Comparison of ENCODE assay signal across 8 mouse cellular contexts in the genomic region with DNA sequence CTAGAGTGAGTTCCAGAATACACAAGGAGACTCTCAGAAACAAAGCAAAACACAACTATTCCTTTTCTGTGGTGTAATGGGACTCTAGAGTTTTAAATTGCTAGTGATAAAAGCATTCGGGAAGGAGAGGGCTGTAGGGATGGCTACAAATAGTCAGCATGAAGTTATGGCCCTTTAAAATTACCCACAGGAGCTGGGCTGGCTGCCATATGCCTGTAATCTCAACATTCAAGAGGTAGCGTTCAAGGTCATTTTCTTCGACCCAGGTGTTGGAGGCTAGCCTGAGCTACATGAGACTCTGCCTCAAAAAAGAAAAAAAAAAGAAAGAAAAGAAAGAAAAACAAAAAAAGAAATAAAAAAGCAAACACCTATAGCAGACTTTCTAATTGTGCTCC. TPM values are rescaled to one million over a fixed set of nuclear protein-coding genes. Genes with fewer than 3 reads are reported as not detected.
DNase-seq lines count a peak whose midpoint lies in the region; ATAC-seq and TF ChIP-seq lines count a peak whose summit lies in the region.

No protein-coding gene starts in this region.

- H3K9ac ChIP-seq in intestine, embryonic 14.5 days (ENCODE audit: low read length): peak overlapping the region; percentile 97; the same call in 1 of the 2 replicates
- H3K9ac ChIP-seq in midbrain, embryonic 12.5 days (replicated peaks): peak overlapping the region; percentile 84

- no peaks in the 10 kb centered on the region for H3K36me3 ChIP-seq in intestine, embryonic 14.5 days (ENCODE audit: control insufficient read depth, insufficient read depth, low read length)
- peaks cover 33% of the 10 kb centered on the region for H3K36me3 ChIP-seq in midbrain, embryonic 12.5 days

- WGBS in intestine, embryonic 14.5 days: 15% methylated on average over 3 of the region's 3 CpGs
- WGBS in midbrain, embryonic 12.5 days: 11% methylated on average over 3 of the region's 3 CpGs

- TF ChIP-seq POLR2A in embryonic fibroblast, embryonic 13.5 days (IDR thresholded peaks at IDR 0.05; ENCODE audit: low read depth, low read length): no peak

- DNase-seq in cerebellum, adult 9-10 months: peak; percentile 74
- no peak for DNase-seq in cerebellum, adult 8-10 months
- DNase-seq in intestine, embryonic 14.5 days (ENCODE audit: low spot score): no peak
- DNase-seq in retina, embryonic 14.5 days (ENCODE audit: low spot score): no peak
- DNase-seq in spleen, postnatal 4 days (ENCODE audit: low spot score in 2 of 2): no peak
- DNase-seq in right cerebral cortex, postnatal 25 days: no peak

- no peaks in the 10 kb centered on the region for H3K9me3 ChIP-seq in intestine, embryonic 14.5 days (ENCODE audit: control insufficient read depth, low read length)
- H3K9me3 ChIP-seq in midbrain, embryonic 12.5 days: no peaks in the 10 kb centered on the region

- ATAC-seq in intestine, embryonic 14.5 days (replicated peaks; ENCODE audit: low FRiP score, low TSS enrichment, low read depth): no peak
- ATAC-seq in midbrain, embryonic 12.5 days (ENCODE audit: low FRiP score, low read depth): no peak

- H3K27ac ChIP-seq in embryonic fibroblast, embryonic 13.5 days (ENCODE audit: insufficient read depth, low read length): peak overlapping the region; percentile 97; the same call in 1 of the 2 replicates
- peak overlapping the region; percentile 100; the same call in 1 of the 2 replicates for H3K27ac ChIP-seq in intestine, embryonic 14.5 days (ENCODE audit: low read depth)
- peak overlapping the region; percentile 100 for H3K27ac ChIP-seq in midbrain, embryonic 12.5 days (replicated peaks)

- no peak for TF ChIP-seq CTCF in embryonic fibroblast, embryonic 13.5 days (IDR thresholded peaks at IDR 0.05; ENCODE audit: borderline replicate concordance, insufficient read depth, low read length)

- peak overlapping the region; percentile 68 for H3K4me3 ChIP-seq in embryonic fibroblast, embryonic 13.5 days (ENCODE audit: insufficient read depth, low read length)
- peak overlapping the region; percentile 76 for H3K4me3 ChIP-seq in intestine, embryonic 14.5 days (ENCODE audit: low read depth, low read length)
- peak overlapping the region; percentile 61 for H3K4me3 ChIP-seq in midbrain, embryonic 12.5 days

- peaks cover 7% of the 10 kb centered on the region for H3K27me3 ChIP-seq in intestine, embryonic 14.5 days (replicated peaks; ENCODE audit: control insufficient read depth, insufficient read depth, low read length)
- H3K27me3 ChIP-seq in midbrain, embryonic 12.5 days: 0 out of 2 replicates have a peak, but pooled peaks cover 9% of the 10 kb centered on the region

- H3K4me2 ChIP-seq in intestine, embryonic 14.5 days (ENCODE audit: low read length): peak overlapping the region; percentile 59
- peak overlapping the region; percentile 84 for H3K4me2 ChIP-seq in midbrain, embryonic 12.5 days (replicated peaks)

- peaks cover 3% of the 10 kb centered on the region; the same call in 1 of the 2 replicates for H3K4me1 ChIP-seq in embryonic fibroblast, embryonic 13.5 days (ENCODE audit: control insufficient read depth, insufficient read depth, low read length)
- peaks cover 16% of the 10 kb centered on the region for H3K4me1 ChIP-seq in intestine, embryonic 14.5 days (replicated peaks; ENCODE audit: control insufficient read depth, insufficient read depth, low read length)
- peaks cover 44% of the 10 kb centered on the region for H3K4me1 ChIP-seq in midbrain, embryonic 12.5 days

RNA-seq across cellular contexts. Expression of a gene that starts 0.7 kb away (rescaled TPM):
- 5.6 and 8.9 TPM in 2 replicates for polyA plus RNA-seq in embryonic fibroblast, embryonic 13.5 days (2011; ENCODE audit: insufficient read length, low read depth, missing spikeins)
- polyA plus RNA-seq in intestine, embryonic 14.5 days (2014; fragmentation: Nextera tagmentation; extraction: Ambion mirVana): 30.3 and 33.7 TPM in 2 replicates
- polyA plus RNA-seq in midbrain, embryonic 12.5 days (2016; fragmentation: Nextera tagmentation; extraction: Ambion mirVana): 163 and 178 TPM in 2 replicates

RNA-seq across cellular contexts. Expression of a gene that starts 6.2 kb away (rescaled TPM):
- polyA plus RNA-seq in embryonic fibroblast, embryonic 13.5 days (2011; ENCODE audit: insufficient read length, low read depth, missing spikeins): not detected in 2 replicates
- 0.40 and 0.46 TPM in 2 replicates for polyA plus RNA-seq in intestine, embryonic 14.5 days (2014; fragmentation: Nextera tagmentation; extraction: Ambion mirVana)
- polyA plus RNA-seq in midbrain, embryonic 12.5 days (2016; fragmentation: Nextera tagmentation; extraction: Ambion mirVana): 2.1 and 2.3 TPM in 2 replicates

RNA-seq across cellular contexts. Expression of a gene that starts 24.2 kb away (rescaled TPM):
- polyA plus RNA-seq in embryonic fibroblast, embryonic 13.5 days (2011; ENCODE audit: insufficient read length, low read depth, missing spikeins): 1.2 and 3.3 TPM in 2 replicates
- polyA plus RNA-seq in intestine, embryonic 14.5 days (2014; fragmentation: Nextera tagmentation; extraction: Ambion mirVana): 0.64 and 1.7 TPM in 2 replicates
- polyA plus RNA-seq in midbrain, embryonic 12.5 days (2016; fragmentation: Nextera tagmentation; extraction: Ambion mirVana): 38.8 and 43.6 TPM in 2 replicates

RNA-seq across cellular contexts. Expression of a gene that starts 24.4 kb away (rescaled TPM):
- polyA plus RNA-seq in embryonic fibroblast, embryonic 13.5 days (2011; ENCODE audit: insufficient read length, low read depth, missing spikeins): 17.6 and 21.7 TPM in 2 replicates
- 6.3 and 7.3 TPM in 2 replicates for polyA plus RNA-seq in intestine, embryonic 14.5 days (2014; fragmentation: Nextera tagmentation; extraction: Ambion mirVana)
- polyA plus RNA-seq in midbrain, embryonic 12.5 days (2016; fragmentation: Nextera tagmentation; extraction: Ambion mirVana): 30.4 and 31.5 TPM in 2 replicates

RNA-seq across cellular contexts. Expression of a gene that starts 39.9 kb away (rescaled TPM):
- not detected in 2 replicates for polyA plus RNA-seq in embryonic fibroblast, embryonic 13.5 days (2011; ENCODE audit: insufficient read length, low read depth, missing spikeins)
- polyA plus RNA-seq in intestine, embryonic 14.5 days (2014; fragmentation: Nextera tagmentation; extraction: Ambion mirVana): not detected in 2 replicates
- polyA plus RNA-seq in midbrain, embryonic 12.5 days (2016; fragmentation: Nextera tagmentation; extraction: Ambion mirVana): not detected in 2 replicates
